8 mouse cellular contexts compared by ENCODE assay signal in the genomic region with DNA sequence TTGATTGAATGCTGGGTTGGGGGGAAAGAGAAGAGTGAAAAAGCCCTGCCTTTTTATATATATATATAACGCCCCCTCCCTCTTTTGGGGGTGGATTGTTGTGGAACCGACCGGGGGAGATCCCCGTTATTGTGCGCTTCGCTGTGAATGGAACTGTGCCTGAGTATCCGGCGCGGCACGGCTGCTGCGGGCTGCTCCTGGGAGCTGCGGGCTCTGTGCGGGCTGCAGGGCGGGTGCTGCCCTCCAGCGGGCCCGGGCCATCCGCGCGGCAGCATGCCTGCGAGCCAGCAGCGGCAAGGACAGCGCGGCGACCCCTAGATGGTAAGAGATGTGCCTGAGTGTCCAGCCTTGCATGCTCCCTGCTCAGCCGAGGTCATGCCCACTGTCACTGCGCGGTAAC.
DNase-seq lines count a peak whose midpoint lies in the region; ATAC-seq lines count a peak whose summit lies in the region.

No protein-coding gene starts in this region.

- ATAC-seq in forebrain, embryonic 12.5 days (ENCODE audit: low FRiP score) = peak; percentile 77
- ATAC-seq in monocyte, adult 5-6 weeks (replicated peaks; ENCODE audit: insufficient number of reproducible peaks, low FRiP score, low TSS enrichment, poor library complexity, severe bottlenecking) = no peak

- peak overlapping the region; percentile 61 for H3K4me2 ChIP-seq in forebrain, embryonic 12.5 days

- H3K4me1 ChIP-seq in forebrain, embryonic 12.5 days = peaks cover 83% of the 10 kb centered on the region
- H3K4me1 ChIP-seq in hindbrain, embryonic 10.5 days (replicated peaks) = peaks cover 75% of the 10 kb centered on the region

- DNase-seq in Muller cell, postnatal 12 days (ENCODE audit: inconsistent ontology term) = peak; percentile 71
- peak; percentile 59 for DNase-seq in adrenal gland, postnatal 25 days
- peak; percentile 76 for DNase-seq in hindbrain, embryonic 10.5 days (ENCODE audit: low spot score)
- DNase-seq in layer of hippocampus, postnatal 14 days (ENCODE audit: low spot score in 2 of 2) = peak; percentile 32 to 36
- peak; percentile 74 to 79 for DNase-seq in lung, postnatal 4 days
- peak; percentile 48 for DNase-seq in right cerebral cortex, postnatal 14 days

- H3K27me3 ChIP-seq in forebrain, embryonic 12.5 days = peaks cover 46% of the 10 kb centered on the region
- H3K27me3 ChIP-seq in hindbrain, embryonic 10.5 days (ENCODE audit: insufficient read depth, poor library complexity, severe bottlenecking) = peaks cover 64% of the 10 kb centered on the region

- no peaks in the 10 kb centered on the region for H3K36me3 ChIP-seq in forebrain, embryonic 12.5 days (replicated peaks)
- no peaks in the 10 kb centered on the region for H3K36me3 ChIP-seq in hindbrain, embryonic 10.5 days

- WGBS in forebrain, embryonic 12.5 days = 0% methylated on average over 27 of the region's 27 CpGs
- under 1% methylated on average over 27 of the region's 27 CpGs for WGBS in hindbrain, embryonic 10.5 days

- peak overlapping the region; percentile 61 for H3K9ac ChIP-seq in forebrain, embryonic 12.5 days

- peak overlapping the region; percentile 37 for H3K4me3 ChIP-seq in forebrain, embryonic 12.5 days (replicated peaks)
- peak overlapping the region; percentile 48 for H3K4me3 ChIP-seq in hindbrain, embryonic 10.5 days

- H3K27ac ChIP-seq in forebrain, embryonic 12.5 days = peak overlapping the region; percentile 86
- peak overlapping the region; percentile 66; the same call in 1 of the 2 replicates for H3K27ac ChIP-seq in hindbrain, embryonic 10.5 days

- H3K9me3 ChIP-seq in forebrain, embryonic 12.5 days = no peaks in the 10 kb centered on the region
- H3K9me3 ChIP-seq in hindbrain, embryonic 10.5 days = no peaks in the 10 kb centered on the region
